Mouse (Mus musculus) olfactory bulb, adult 2 months (tissue): ENCODE data around the gene Lmcd1.

Source experiments
- CTCF ChIP-seq: fragments of 200-500 bp; IDR thresholded peaks from 2 replicates; pipeline ENCODE4 v1.5.1; 2012; ENCODE audit warnings: low read depth, mild to moderate bottlenecking, low read length, moderate library complexity; ENCODE audit not compliant: insufficient read depth
- POLR2A ChIP-seq: fragments of 200-500 bp; IDR thresholded peaks from 2 replicates; pipeline ENCODE4 v1.6.1; 2012; ENCODE audit warnings: mild to moderate bottlenecking, low read depth, low read length, moderate library complexity; ENCODE audit not compliant: insufficient read depth

- TF ChIP-seq CTCF (no peak), POLR2A (no peak)
These were observed 91.7 kb downstream of the Lmcd1 start for GRCm38 (mm10) chr6:112365294-112365693.
